Mouse (Mus musculus): ENCODE measurements around the gene Plxnc1. TPM values are rescaled to one million over a fixed set of nuclear protein-coding genes. Genes with fewer than 3 reads are reported as not detected.

The Plxnc1 gene
- total RNA-seq, 4 experiments from 2014 or later, result 0.17 to 0.68 (median 0.43) TPM

DNA sequence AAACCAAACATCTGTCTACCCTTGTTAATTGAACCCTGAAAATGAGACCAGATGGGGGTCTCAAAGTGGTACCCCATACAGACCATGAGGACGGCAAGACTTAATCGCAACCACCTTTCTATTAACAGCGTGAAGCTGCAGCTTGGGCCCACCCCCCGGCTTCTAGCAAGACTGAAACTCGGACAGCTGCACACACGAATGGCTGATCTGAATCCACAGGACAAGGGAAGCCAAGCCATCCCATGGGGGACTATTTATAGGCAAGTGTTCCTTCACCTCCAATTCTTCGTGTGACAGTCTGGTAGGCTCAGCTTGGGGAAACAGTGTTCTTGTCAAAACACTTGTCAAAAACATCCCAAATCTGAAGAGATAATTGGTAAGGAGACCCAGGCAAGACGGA is 24.1 kb downstream of the Plxnc1 start:
- no peak for DNase-seq (ENCODE audit: low spot score in 2 of 2)

DNA sequence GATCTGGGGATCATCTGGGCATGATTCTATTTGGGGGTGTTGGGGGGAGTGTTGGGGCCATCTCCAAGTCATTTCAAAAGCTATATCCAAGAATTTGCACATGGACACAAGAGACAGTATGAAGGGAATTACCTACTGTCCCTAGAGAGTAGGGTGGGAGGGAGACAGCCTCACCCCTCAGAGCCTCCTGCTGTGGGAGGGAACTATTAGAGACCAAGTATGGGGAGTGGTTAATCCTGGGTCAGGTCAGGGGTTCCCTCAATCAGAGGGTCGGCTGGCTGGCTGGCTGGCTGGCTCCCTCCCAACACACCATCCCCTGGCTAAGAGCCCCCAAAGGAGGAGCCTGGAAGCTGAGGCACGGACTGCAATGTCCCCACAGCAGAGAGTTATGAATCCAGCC is 24.7 kb downstream of the Plxnc1 start:
- no peak for DNase-seq (ENCODE audit: low spot score in 2 of 2)

DNA sequence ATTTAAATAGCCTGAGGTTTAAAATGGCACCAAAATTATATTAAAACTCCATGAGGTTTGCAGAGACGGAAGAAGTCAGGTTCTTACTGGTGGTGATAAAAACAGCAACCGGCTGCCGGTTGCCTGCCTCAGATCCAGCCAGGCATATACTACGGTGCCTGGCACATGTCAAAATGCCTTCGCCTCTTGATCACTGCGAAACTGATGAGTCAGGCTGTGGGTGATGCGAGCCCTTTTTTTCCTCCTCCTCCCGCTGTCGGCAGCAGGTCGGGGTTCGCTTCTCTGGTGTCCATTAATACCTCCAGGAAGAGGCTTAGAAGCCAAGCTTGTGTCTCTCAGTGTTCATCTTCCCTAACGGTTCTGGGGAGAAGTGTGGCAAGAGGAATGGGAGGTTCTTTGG is 25.1 kb downstream of the Plxnc1 start:
- peak in 1 of 2 experiments; percentile 15 for DNase-seq (ENCODE audit: low spot score in 2 of 2)

DNA sequence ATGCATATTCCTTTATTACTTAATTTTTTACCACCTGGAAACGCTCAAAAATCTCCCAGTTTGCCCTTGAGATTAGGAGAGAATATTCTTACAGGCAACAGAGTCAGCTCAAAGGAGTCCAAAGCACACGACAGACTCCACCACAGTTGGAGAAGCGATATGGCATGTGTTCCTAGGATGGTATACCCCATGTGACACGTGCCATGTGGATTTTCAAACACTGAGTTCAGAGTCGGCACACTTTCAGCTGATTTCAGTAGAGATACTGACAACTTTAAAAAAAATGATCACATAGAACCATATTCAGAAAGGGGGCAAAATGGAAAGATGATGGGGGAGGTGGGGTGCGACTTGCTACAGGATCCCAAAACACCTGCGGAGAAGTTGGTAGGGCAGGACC is 26.0 kb downstream of the Plxnc1 start:
- no peak for DNase-seq (ENCODE audit: low spot score in 2 of 2)

DNA sequence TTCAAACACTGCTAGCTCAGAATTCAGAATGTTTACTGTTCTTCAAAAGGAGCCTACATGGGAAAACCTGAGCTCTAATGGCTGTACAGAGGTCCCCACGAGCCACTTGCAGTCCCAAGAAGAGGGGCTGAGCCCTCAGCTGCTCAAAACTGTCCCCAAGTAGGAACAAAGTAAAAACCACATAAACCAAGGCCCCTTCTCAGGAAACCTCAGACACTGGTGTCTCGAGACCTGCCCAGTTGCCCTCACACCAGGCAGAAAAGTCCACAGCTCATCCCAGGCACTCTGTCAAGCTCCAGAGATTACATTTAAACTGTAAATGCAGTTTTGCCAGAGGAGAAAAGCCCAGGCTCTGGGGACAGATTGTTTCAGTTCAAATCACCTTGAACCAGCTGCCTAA is 26.6 kb downstream of the Plxnc1 start:
- DNase-seq (ENCODE audit: low spot score in 2 of 2), result no peak

DNA sequence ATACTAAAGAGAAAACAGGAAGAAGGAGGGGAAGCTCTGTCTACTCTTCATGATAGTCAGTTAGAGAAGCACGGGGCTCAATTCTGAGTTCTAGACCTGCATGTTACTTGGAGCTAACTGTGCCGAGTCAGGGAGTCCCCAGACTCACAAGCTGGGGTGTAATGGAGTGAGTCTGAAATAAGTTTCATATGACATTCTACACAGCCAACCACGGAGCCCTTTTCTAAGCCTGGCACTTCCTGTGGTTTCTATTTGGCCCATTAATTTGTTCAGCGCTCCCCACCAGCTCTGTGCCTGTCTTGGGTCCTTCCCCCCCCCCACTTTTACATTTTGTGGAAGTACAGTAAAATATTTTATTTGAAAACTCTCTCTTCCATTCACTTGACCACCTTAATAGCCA is 27.3 kb downstream of the Plxnc1 start:
- no peak for DNase-seq (ENCODE audit: low spot score in 2 of 2)

DNA sequence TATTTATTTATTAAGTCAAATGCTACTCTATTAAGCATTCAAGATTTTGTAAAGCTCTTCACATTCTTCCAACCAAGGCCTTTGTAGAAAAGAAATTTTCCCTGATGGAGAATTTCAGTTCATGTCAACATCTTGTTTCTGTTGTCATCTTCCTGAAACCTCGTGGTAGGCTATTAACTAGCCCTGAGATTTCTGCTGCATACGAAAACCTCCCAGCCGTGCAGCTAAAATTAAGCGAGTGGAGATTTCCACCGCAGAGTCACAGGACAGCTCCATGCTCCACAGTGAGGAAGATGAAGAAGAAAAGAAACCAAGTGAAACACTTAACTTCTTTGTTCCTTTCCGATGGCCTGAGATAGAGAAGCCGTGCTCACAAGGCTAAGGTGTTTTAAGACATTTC is 28.0 kb downstream of the Plxnc1 start:
- DNase-seq (ENCODE audit: low spot score in 2 of 2), result no peak

DNA sequence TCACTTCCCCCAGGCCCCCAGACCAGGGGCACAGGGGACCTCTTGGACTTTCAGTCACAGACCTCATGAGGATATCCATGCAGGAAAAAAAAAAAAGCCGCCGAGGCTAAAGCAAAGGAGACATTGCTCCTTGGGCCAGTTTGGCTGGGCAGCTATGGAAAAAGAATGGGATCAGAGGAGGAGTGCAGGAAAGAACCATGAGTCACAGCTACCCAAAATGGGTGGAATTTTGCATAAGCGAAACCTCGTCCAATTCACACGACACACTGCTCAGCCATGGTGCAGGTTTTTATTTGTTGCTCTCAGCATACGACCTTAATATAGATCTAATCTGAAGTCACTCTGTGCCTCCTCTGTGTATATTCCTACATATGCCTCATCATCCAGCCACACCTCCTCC is 28.9 kb downstream of the Plxnc1 start:
- no peak for DNase-seq (ENCODE audit: low spot score in 2 of 2)

DNA sequence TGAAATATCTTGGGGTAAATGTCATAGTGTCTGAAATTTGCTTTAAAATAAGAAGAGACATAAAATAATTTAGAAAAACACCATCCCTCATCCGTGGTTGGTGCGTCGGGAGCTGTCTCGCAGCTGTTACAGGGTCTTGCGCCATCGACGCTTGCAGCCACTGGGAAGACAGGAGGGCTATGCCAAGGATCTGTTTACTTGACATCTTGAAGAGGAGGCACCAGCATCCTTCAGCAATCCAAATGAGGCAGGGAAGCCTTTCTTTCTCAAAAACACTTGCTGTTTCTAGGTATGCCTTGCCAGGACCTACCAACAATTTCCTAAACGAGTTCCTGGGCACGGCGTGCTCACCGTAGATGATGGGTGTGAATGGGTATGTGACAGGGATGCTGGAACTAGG is 30.6 kb downstream of the Plxnc1 start:
- no peak for DNase-seq (ENCODE audit: low spot score in 2 of 2)

DNA sequence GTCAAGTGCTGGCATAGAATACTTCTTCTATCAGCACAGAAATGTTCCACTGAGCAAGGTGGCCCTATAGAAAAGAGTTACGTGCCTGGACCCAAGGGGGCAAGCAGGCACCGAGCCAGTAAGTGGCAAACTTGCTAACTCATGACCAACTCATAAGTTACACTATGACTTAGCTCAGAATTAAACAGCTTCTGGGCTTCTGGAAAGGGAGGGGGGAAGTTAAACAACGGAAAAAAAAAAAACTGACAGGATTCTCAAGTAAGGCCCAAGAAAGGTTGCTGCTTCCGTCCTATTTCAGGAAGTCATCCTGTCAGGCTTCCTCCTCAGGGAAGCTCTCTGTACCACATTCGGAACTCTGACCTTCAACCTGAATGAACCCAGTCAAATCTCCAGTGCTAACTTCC is 31.3 kb downstream of the Plxnc1 start:
- DNase-seq (ENCODE audit: low spot score in 2 of 2), result no peak

DNA sequence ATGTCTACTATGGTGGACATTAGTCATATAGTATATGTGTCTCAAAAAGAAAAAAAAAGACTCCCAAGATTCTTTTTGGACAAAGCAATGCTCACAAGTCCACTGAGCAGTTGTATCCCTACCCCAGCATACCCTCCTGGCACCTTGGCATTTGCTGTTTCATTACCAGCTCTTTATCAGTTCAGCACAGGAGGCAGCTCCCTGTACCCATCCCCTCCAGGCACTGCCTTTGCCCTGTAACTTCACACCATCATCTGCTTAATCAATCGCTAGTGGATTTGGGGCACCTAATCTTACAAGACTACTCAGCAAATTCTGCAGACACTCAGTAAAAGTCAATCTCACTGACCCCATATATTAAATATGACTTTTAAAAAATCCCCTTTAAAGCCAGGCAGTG is 32.1 kb downstream of the Plxnc1 start:
- DNase-seq (ENCODE audit: low spot score in 2 of 2), result no peak

DNA sequence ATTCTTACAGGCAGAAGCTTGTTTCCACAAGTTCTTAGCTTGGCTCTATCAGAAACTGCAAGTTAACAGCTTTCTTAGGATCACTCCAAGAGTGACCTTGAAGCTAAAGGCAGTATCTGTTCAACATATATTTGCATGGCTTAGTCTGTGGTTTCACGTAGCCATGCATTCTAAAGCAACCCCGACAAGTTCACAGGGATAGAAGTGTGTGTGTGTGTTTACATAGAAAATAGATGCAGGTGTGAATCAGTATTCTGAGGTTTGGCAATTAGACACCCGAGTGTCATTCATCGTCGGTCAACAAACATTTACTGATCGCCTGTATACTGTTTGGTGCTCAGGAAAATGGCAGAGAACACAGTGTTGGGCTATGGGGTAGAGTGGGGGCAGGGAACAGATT is 33.5 kb downstream of the Plxnc1 start:
- no peak for DNase-seq (ENCODE audit: low spot score in 2 of 2)

DNA sequence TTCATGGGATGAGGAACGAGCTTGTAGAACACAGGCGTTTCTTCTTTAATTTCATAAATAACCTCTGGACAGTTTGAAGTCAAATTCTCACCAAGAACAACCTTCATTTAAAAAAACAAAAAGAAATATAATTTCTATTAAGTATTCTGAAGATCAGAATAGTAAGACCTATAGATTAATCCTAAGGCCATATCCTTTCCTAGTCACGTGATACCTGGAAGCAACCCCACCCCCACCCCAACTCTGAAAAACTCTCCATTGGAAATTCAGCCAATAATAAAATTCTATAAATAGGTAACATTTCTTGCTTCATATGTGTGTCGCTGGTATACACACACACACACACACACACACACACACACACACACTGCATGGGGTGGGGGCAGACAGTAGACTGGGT is 34.1 kb downstream of the Plxnc1 start:
- DNase-seq (ENCODE audit: low spot score in 2 of 2), result no peak

DNA sequence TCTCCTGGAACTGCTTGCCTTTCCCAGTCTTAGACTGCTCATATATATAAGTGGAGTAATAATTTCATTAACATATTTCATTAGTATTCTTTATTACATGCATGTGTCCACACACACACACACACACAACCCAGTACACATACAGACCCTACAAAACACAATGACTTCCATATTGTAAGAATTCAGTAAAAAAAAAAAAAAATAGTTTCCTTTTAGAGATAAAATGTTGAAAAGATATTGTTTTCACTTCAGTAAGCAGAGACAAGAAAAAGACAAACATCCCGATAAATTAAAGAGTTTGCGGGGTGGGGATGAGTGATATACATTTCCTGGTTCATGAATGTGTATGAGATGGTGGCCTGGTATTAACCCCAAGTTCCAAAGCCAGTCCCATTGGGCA is 34.8 kb downstream of the Plxnc1 start:
- DNase-seq (ENCODE audit: low spot score in 2 of 2), result no peak

DNA sequence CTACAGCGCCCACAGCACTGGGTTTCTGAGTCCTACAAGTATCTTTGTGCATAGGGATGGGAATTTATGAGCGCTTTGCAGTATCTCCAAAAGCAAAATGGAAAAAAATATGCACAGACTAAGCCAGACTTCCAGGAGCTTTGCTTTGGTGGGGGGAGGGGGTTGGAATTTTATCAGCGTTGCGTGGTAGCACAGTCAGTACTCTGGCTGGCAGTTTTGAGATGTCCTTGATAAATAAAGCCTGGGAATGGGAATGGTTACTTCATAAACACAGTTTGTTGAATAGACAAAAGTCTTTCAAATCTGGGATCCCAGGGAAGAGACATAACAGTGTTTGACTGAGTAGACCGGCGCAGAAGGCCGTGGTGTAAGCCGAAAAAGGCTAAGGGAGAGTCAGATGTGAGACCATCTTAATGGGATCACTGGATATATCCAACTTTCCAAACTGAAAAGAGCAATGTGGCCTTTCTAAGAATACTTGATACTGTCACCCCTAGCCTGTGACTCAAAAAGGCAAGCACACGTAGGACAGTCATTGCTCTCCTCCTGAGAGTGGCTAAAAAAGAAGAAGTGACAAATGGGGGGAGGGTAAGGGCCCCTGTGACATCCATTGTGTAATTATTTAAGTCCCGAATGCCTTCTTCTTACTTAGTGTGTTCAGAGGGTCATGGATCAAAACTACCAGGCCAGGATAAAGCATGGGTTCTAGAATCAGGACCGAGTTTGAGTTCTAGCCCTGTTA is 35.5 kb downstream of the Plxnc1 start:
- no peak for DNase-seq (ENCODE audit: low spot score in 2 of 2)

DNA sequence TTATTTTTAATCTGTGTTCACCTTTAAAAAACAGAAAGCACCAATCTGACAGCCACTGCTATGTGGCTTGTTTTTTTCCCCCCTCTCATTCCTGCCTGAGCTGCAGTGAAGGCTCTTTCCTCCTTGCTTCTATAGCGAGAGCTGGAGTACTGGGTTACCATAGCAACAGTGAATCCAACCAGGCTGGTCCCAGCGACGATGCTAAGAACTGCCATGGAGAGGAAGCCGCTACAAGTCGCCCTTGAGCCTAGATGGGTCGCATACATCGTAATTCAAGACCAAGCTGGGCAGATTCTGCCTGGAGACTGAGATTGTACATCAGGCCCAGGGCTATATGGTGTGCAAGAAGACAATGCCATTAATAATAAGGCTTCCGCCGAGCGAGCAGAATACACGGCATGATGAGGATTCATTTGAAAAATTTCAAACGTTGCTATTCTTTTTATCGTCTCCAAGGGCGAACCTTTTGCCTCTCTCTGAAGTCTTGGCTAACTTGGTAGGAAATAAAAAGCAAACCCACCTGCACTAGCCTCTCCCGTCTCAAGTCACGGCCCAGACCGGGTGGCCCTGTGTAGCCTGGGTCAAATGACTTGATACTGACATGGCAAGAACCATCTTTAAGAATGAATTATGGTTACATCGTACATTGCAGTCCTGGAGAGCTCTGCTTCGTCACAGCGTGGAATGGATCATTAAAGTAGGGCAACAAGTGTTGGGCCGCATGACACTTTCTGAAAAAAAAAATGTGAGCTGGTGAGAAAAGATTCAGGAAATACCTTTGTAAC is 38.8 kb downstream of the Plxnc1 start:
- no peak for DNase-seq (ENCODE audit: low spot score in 2 of 2)

DNA sequence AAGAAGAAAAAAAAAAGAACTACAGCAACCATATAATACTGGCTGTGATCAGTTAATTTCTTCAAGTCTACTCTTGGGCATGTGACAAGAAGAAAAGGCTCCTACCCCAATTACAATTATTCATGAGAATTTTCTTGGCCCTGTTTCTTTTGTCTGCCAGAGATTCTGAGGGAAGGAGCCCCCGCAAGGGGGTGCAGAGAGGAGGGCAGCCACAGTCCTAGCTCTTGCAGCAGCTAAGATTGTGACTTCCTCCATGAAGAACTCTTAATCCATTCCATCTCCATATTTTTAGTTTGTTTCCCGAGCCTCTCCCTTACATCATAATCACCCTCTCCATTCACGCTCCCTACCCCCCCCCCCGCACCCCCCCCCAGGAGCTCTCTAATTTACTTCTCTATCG is 39.4 kb downstream of the Plxnc1 start:
- DNase-seq (ENCODE audit: low spot score in 2 of 2), result no peak

DNA sequence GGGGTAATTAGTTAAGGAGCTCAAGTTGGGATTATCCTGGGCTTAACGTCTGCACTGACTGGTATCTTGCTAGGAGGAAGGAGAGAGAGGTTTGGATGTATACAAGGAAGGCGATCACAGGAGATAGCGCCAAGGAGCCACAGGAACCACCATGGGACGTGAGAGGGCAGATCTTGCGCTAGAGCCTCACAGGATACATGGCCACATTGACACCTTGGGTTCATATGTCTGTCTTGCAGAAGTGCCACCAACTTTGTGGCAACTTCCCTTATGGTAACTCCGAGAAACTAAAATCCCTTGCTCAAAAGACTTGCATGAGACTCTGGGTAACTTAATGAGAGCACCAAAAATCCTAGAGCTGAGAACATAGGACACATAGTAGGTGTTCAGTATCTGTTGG is 47.7 kb downstream of the Plxnc1 start:
- DNase-seq (ENCODE audit: low spot score in 2 of 2), result no peak

DNA sequence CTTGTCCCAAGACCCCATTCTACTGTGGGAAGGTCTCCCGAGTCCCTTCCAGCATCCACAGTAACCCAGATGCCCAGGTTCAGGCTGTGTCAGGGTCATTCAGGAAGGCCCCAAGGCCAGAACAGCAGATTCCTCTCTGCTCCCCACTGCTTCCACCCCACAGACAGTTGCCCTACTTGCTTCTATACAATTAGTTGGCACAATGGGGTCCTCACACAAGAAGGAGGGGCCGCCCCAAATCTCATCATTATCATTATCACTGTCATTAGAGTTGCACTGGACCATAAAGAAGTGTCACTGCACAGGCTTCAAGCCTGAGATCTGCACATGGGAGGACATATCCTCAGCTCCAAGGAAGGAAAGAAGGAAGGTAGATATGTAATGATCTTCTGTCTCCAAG is 48.3 kb downstream of the Plxnc1 start:
- DNase-seq (ENCODE audit: low spot score in 2 of 2), result no peak

DNA sequence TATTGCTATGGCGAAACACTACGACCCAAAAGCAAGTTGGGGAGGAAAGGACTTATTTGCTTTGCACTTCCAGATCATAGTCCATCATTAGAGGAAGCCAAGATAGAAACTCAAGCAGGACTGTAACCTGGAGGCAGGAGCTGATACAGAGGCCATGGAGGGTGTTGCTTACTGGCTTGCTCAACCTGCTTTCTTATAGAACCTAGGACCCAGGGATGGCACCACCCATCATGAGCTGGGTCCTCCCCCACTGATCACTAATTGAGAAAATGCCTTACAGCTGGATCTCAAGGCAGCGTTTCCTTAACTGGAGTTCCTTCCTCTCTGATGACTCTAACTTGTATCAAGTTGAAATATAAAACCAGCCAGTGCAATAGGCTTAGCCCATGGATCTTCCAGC is 48.8 kb downstream of the Plxnc1 start:
- no peak for DNase-seq (ENCODE audit: low spot score in 2 of 2)

DNA sequence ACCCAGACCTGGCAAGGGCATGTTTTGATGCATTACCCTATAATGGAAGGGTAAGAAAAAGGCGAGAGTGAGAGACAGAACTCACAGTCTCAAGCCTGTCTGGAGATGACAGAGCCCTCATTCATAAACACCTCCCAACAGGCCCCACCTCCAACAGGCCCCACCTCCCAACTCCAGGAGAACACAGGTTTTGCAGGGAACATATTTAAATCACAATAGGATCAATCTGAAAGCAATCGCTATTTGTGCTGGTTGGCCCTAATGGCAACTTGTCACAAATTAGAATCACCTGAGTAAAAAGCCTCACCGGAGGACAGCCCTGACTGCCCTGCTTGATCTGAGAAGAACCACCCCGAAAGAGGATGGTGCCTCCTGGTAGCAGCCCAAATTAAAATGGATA is 54.9 kb downstream of the Plxnc1 start:
- DNase-seq (ENCODE audit: low spot score in 2 of 2), result no peak

DNA sequence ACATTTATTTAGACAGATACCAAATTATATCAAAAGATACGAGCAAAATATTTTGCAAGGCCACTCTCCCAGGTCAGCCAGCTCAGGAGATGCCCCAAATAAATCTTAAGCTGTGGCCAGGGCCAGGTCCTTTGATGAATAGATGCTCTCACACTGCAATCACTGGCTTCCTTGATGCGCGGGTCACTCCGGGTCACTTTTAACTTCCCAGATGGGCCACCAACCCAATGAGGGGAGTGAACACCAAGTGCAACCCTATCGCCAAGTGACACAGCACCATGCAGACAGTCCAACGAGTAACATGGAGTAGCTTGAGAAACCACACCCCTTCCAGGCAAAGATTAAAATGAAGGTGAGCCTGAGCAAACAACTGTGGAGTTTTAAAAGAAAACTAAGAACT is 61.4 kb downstream of the Plxnc1 start:
- no peak for DNase-seq (ENCODE audit: low spot score in 2 of 2)

DNA sequence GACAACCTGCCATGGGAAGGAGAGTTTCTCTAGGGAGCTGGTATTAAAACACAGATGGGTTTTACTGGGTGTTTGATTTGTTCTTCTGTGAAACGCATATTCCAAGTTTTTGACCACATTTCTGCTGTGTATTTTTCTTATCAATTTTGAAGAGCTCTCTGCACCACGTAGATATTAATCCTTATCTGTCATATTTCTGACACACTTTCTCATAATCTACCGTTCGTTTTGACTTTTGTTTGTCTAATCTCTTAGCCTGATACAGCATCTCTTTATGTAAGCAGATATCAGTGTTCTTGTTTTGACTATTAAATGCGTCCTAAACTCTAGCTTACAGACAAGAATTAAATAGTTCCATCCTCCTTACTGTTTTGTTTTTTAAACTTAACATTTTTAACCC is 73.1 kb downstream of the Plxnc1 start:
- DNase-seq (ENCODE audit: low spot score in 2 of 2), result no peak

All from gastrocnemius, adult 8-10 months (tissue).